Mouse (Mus musculus): Measurements from ENCODE around the gene Dpt. TPM values are rescaled to one million over a fixed set of nuclear protein-coding genes. Genes with fewer than 3 reads are reported as not detected.
"Not testable (repeated sequence)": the region's sequence is repeated elsewhere in the genome, so short reads cannot be mapped to it uniquely, and the experiment has no call there.

Dpt gene
- polyA plus RNA-seq, 1 experiment, result not detected

GRCm38 (mm10) chr1:164787771-164788170 lies 8.7 kb upstream of the Dpt start:
- no peaks in the 10 kb centered on the region; the same call in 1 of the 2 replicates for H3K4me1 ChIP-seq
- TF ChIP-seq FLI1 (IDR thresholded peaks at IDR 0.05; ENCODE audit: low read length) (no peak), GATA1 (IDR thresholded peaks at IDR 0.05; ENCODE audit: borderline replicate concordance, low read length) (no peak)
- peaks cover 3% of the 10 kb centered on the region for H3K9me3 ChIP-seq
- no peaks in the 10 kb centered on the region for H3K36me3 ChIP-seq (replicated peaks; ENCODE audit: low read length)
- peak overlapping the region; percentile 9 for H3K4me3 ChIP-seq (replicated peaks)
- H3K27me3 ChIP-seq (replicated peaks), result no peaks in the 10 kb centered on the region

GRCm38 (mm10) chr1:164788292-164788691 lies 8.2 kb upstream of the Dpt start:
- Histone ChIP-seq H3K9me3 (peaks cover 3% of the 10 kb centered on the region), H3K4me3 (replicated peaks) (no peak overlapping the region)
- TF ChIP-seq GATA1 (IDR thresholded peaks at IDR 0.05; ENCODE audit: borderline replicate concordance, low read length), result no peak
- no peak for TF ChIP-seq FLI1 (IDR thresholded peaks at IDR 0.05; ENCODE audit: low read length)

GRCm38 (mm10) chr1:164790296-164790695 lies 6.1 kb upstream of the Dpt start:
- H3K27me3 ChIP-seq (replicated peaks); H3K4me1 ChIP-seq; H3K36me3 ChIP-seq (replicated peaks; ENCODE audit: low read length); H3K9me3 ChIP-seq; H3K4me3 ChIP-seq (replicated peaks): not testable (repeated sequence)

More at GRCm38 (mm10) chr1:164788292-164788691, 8.2 kb upstream of the Dpt start:
- Histone ChIP-seq H3K27me3 (replicated peaks) (no peaks in the 10 kb centered on the region), H3K4me1 (no peaks in the 10 kb centered on the region; the same call in 1 of the 2 replicates), H3K36me3 (replicated peaks; ENCODE audit: low read length) (no peaks in the 10 kb centered on the region)

GRCm38 (mm10) chr1:164793049-164793448 lies 3.4 kb upstream of the Dpt start:
- TF ChIP-seq FLI1 (IDR thresholded peaks at IDR 0.05; ENCODE audit: low read length), result no peak
- no peak for TF ChIP-seq GATA1 (IDR thresholded peaks at IDR 0.05; ENCODE audit: borderline replicate concordance, low read length)
- H3K4me3 ChIP-seq (replicated peaks), result no peak overlapping the region
- no peaks in the 10 kb centered on the region for H3K36me3 ChIP-seq (replicated peaks; ENCODE audit: low read length)
- H3K4me1 ChIP-seq, result no peaks in the 10 kb centered on the region; the same call in 1 of the 2 replicates
- H3K9me3 ChIP-seq, result peaks cover 3% of the 10 kb centered on the region
- H3K27me3 ChIP-seq (replicated peaks), result peaks cover 3% of the 10 kb centered on the region

- peaks cover 3% of the 10 kb centered on the region for H3K27me3 ChIP-seq (replicated peaks)
- no peak for TF ChIP-seq FLI1 (IDR thresholded peaks at IDR 0.05; ENCODE audit: low read length)
- TF ChIP-seq GATA1 (IDR thresholded peaks at IDR 0.05; ENCODE audit: borderline replicate concordance, low read length), result no peak
- H3K36me3 ChIP-seq (replicated peaks; ENCODE audit: low read length), result no peaks in the 10 kb centered on the region
- H3K9me3 ChIP-seq, result no peaks in the 10 kb centered on the region
- H3K4me1 ChIP-seq, result no peaks in the 10 kb centered on the region
- no peak overlapping the region for H3K4me3 ChIP-seq (replicated peaks)
Measured at GRCm38 (mm10) chr1:164797746-164798285, 1.4 kb downstream of the Dpt start.

GRCm38 (mm10) chr1:164798471-164798922 lies 2.1 kb downstream of the Dpt start:
- H3K4me1 ChIP-seq, result no peaks in the 10 kb centered on the region
- H3K36me3 ChIP-seq (replicated peaks; ENCODE audit: low read length), result no peaks in the 10 kb centered on the region
- H3K9me3 ChIP-seq, result no peaks in the 10 kb centered on the region
- peaks cover 3% of the 10 kb centered on the region for H3K27me3 ChIP-seq (replicated peaks)
- no peak overlapping the region for H3K4me3 ChIP-seq (replicated peaks)
- TF ChIP-seq GATA1 (IDR thresholded peaks at IDR 0.05; ENCODE audit: borderline replicate concordance, low read length) (no peak), FLI1 (IDR thresholded peaks at IDR 0.05; ENCODE audit: low read length) (no peak)

GRCm38 (mm10) chr1:164799161-164799560 lies 2.7 kb downstream of the Dpt start:
- no peaks in the 10 kb centered on the region for H3K4me1 ChIP-seq
- H3K27me3 ChIP-seq (replicated peaks), result peaks cover 3% of the 10 kb centered on the region
- TF ChIP-seq GATA1 (IDR thresholded peaks at IDR 0.05; ENCODE audit: borderline replicate concordance, low read length) (no peak), FLI1 (IDR thresholded peaks at IDR 0.05; ENCODE audit: low read length) (no peak)
- no peak overlapping the region for H3K4me3 ChIP-seq (replicated peaks)
- H3K36me3 ChIP-seq (replicated peaks; ENCODE audit: low read length), result no peaks in the 10 kb centered on the region
- H3K9me3 ChIP-seq, result no peaks in the 10 kb centered on the region

GRCm38 (mm10) chr1:164804277-164804676 lies 7.8 kb downstream of the Dpt start:
- Histone ChIP-seq H3K4me1 (no peaks in the 10 kb centered on the region), H3K4me3 (replicated peaks) (no peak overlapping the region), H3K27me3 (replicated peaks) (no peaks in the 10 kb centered on the region), H3K36me3 (replicated peaks; ENCODE audit: low read length) (no peaks in the 10 kb centered on the region), H3K9me3 (no peaks in the 10 kb centered on the region)
- TF ChIP-seq GATA1 (IDR thresholded peaks at IDR 0.05; ENCODE audit: borderline replicate concordance, low read length) (no peak), FLI1 (IDR thresholded peaks at IDR 0.05; ENCODE audit: low read length) (no peak)

- H3K4me1 ChIP-seq, result no peaks in the 10 kb centered on the region
- no peaks in the 10 kb centered on the region for H3K9me3 ChIP-seq
- H3K27me3 ChIP-seq (replicated peaks), result no peaks in the 10 kb centered on the region
- no peaks in the 10 kb centered on the region for H3K36me3 ChIP-seq (replicated peaks; ENCODE audit: low read length)
- no peak overlapping the region for H3K4me3 ChIP-seq (replicated peaks)
- TF ChIP-seq FLI1 (IDR thresholded peaks at IDR 0.05; ENCODE audit: low read length) (no peak), GATA1 (IDR thresholded peaks at IDR 0.05; ENCODE audit: borderline replicate concordance, low read length) (no peak)
Measured at GRCm38 (mm10) chr1:164804751-164805435, 8.4 kb downstream of the Dpt start.

GRCm38 (mm10) chr1:164809371-164809770 lies 12.9 kb downstream of the Dpt start:
- no peaks in the 10 kb centered on the region for H3K27me3 ChIP-seq (replicated peaks)

More at GRCm38 (mm10) chr1:164809371-164809770, 12.9 kb downstream of the Dpt start:
- Histone ChIP-seq H3K36me3 (replicated peaks; ENCODE audit: low read length) (no peaks in the 10 kb centered on the region), H3K9me3 (no peaks in the 10 kb centered on the region), H3K4me3 (replicated peaks) (no peak overlapping the region), H3K4me1 (peaks cover under 1% of the 10 kb centered on the region; the same call in 1 of the 2 replicates)
- TF ChIP-seq FLI1 (IDR thresholded peaks at IDR 0.05; ENCODE audit: low read length) (no peak), GATA1 (IDR thresholded peaks at IDR 0.05; ENCODE audit: borderline replicate concordance, low read length) (no peak)

Measured in megakaryocyte, embryonic 14.5 days (primary cell).